Mouse (Mus musculus): ENCODE results near the gene Ubxn7. TPM values are rescaled to one million over a fixed set of nuclear protein-coding genes. Genes with fewer than 3 reads are reported as not detected.
"Not testable (repeated sequence)": the region's sequence is repeated elsewhere in the genome, so short reads cannot be mapped to it uniquely, and the experiment has no call there.

Gene Ubxn7
- polyA plus RNA-seq (2015; fragmentation: Nextera tagmentation; extraction: Ambion mirVana) = 28.5 and 29.0 TPM in 2 replicates

- H3K36me3 ChIP-seq = no peaks in the 10 kb centered on the region
- ATAC-seq (ENCODE audit: low FRiP score) = peak; percentile 97
- WGBS = under 1% methylated on average over 52 of the region's 52 CpGs
These were observed at the start of gene Ubxn7 for GRCm38 (mm10) chr16:32332040-32332555. Gene Ubxn7 (plus strand): TSS chr16:32332257.

GRCm38 (mm10) chr16:32282608-32283007, 49.4 kb upstream of the Ubxn7 start:
- Histone ChIP-seq H3K9ac (no peak overlapping the region), H3K4me1 (replicated peaks) (peaks cover 42% of the 10 kb centered on the region), H3K4me2 (no peak overlapping the region), H3K9me3 (no peaks in the 10 kb centered on the region), H3K27ac (no peak overlapping the region), H3K4me3 (no peak overlapping the region), H3K36me3 (peaks cover 45% of the 10 kb centered on the region), H3K27me3 (no peaks in the 10 kb centered on the region)
- no peak for ATAC-seq (ENCODE audit: low FRiP score)

More at GRCm38 (mm10) chr16:32332040-32332555, at the start of gene Ubxn7:
- peaks cover 22% of the 10 kb centered on the region for H3K4me1 ChIP-seq (replicated peaks)
- H3K4me2 ChIP-seq = peak within 1 kb of the TSS; percentile 68
- H3K27me3 ChIP-seq = no peaks in the 10 kb centered on the region
- peak within 1 kb of the TSS; percentile 99 for H3K9ac ChIP-seq
- peak within 1 kb of the TSS; percentile 99 for H3K4me3 ChIP-seq
- peak within 1 kb of the TSS; percentile 97 for H3K27ac ChIP-seq
- H3K9me3 ChIP-seq = no peaks in the 10 kb centered on the region

GRCm38 (mm10) chr16:32291821-32292220, 40.2 kb upstream of the Ubxn7 start:
- 95% methylated on average over 4 of the region's 4 CpGs for WGBS
- peaks cover 52% of the 10 kb centered on the region for H3K36me3 ChIP-seq
- no peak for ATAC-seq (ENCODE audit: low FRiP score)

GRCm38 (mm10) chr16:32299617-32300016, 32.4 kb upstream of the Ubxn7 start:
- ATAC-seq (ENCODE audit: low FRiP score); H3K4me1 ChIP-seq (replicated peaks); H3K4me3 ChIP-seq; H3K9ac ChIP-seq; H3K9me3 ChIP-seq; H3K27me3 ChIP-seq; H3K4me2 ChIP-seq; H3K27ac ChIP-seq: not testable (repeated sequence)
- H3K36me3 ChIP-seq = peaks cover 58% of the 10 kb centered on the region
- 95% methylated on average over 4 of the region's 4 CpGs for WGBS

More at GRCm38 (mm10) chr16:32291821-32292220, 40.2 kb upstream of the Ubxn7 start:
- H3K4me3 ChIP-seq = no peak overlapping the region
- no peaks in the 10 kb centered on the region for H3K4me1 ChIP-seq (replicated peaks)
- H3K4me2 ChIP-seq = no peak overlapping the region
- H3K27me3 ChIP-seq = no peaks in the 10 kb centered on the region
- no peak overlapping the region for H3K27ac ChIP-seq
- H3K9me3 ChIP-seq = no peaks in the 10 kb centered on the region
- H3K9ac ChIP-seq = no peak overlapping the region

GRCm38 (mm10) chr16:32303046-32303445, 29.0 kb upstream of the Ubxn7 start:
- H3K9ac ChIP-seq = no peak overlapping the region
- no peak for ATAC-seq (ENCODE audit: low FRiP score)
- 30% methylated on average over 1 of the region's 1 CpGs for WGBS
- no peaks in the 10 kb centered on the region for H3K9me3 ChIP-seq
- H3K4me1 ChIP-seq (replicated peaks) = no peaks in the 10 kb centered on the region
- H3K27me3 ChIP-seq = no peaks in the 10 kb centered on the region
- H3K4me3 ChIP-seq = no peak overlapping the region
- no peak overlapping the region for H3K27ac ChIP-seq
- peaks cover 34% of the 10 kb centered on the region for H3K36me3 ChIP-seq
- H3K4me2 ChIP-seq = no peak overlapping the region

GRCm38 (mm10) chr16:32303886-32304285, 28.2 kb upstream of the Ubxn7 start:
- Histone ChIP-seq H3K27ac (no peak overlapping the region), H3K4me3 (no peak overlapping the region), H3K36me3 (peaks cover 26% of the 10 kb centered on the region), H3K27me3 (no peaks in the 10 kb centered on the region), H3K4me1 (replicated peaks) (no peaks in the 10 kb centered on the region), H3K9me3 (no peaks in the 10 kb centered on the region), H3K4me2 (no peak overlapping the region), H3K9ac (no peak overlapping the region)
- WGBS = 98% methylated on average over 7 of the region's 7 CpGs
- no peak for ATAC-seq (ENCODE audit: low FRiP score)

GRCm38 (mm10) chr16:32311970-32312369, 20.1 kb upstream of the Ubxn7 start:
- H3K9ac ChIP-seq = no peak overlapping the region
- H3K27me3 ChIP-seq = no peaks in the 10 kb centered on the region
- peaks cover 8% of the 10 kb centered on the region; the same call in 1 of the 2 replicates for H3K4me1 ChIP-seq (replicated peaks)
- no peak for ATAC-seq (ENCODE audit: low FRiP score)
- H3K4me2 ChIP-seq = no peak overlapping the region
- 78% methylated on average over 4 of the region's 4 CpGs for WGBS
- no peaks in the 10 kb centered on the region for H3K9me3 ChIP-seq
- H3K4me3 ChIP-seq = no peak overlapping the region
- H3K36me3 ChIP-seq = no peaks in the 10 kb centered on the region
- no peak overlapping the region for H3K27ac ChIP-seq

GRCm38 (mm10) chr16:32312386-32312785, 19.7 kb upstream of the Ubxn7 start:
- Histone ChIP-seq H3K27me3 (no peaks in the 10 kb centered on the region), H3K9ac (no peak overlapping the region), H3K27ac (no peak overlapping the region), H3K4me3 (no peak overlapping the region), H3K36me3 (no peaks in the 10 kb centered on the region), H3K9me3 (no peaks in the 10 kb centered on the region), H3K4me2 (no peak overlapping the region), H3K4me1 (replicated peaks) (peaks cover 8% of the 10 kb centered on the region; the same call in 1 of the 2 replicates)
- ATAC-seq (ENCODE audit: low FRiP score) = no peak
- 54% methylated on average over 5 of the region's 5 CpGs for WGBS

- H3K27ac ChIP-seq = peak overlapping the region; percentile 18; the same call in 1 of the 2 replicates
- H3K36me3 ChIP-seq = no peaks in the 10 kb centered on the region
- no peak overlapping the region for H3K9ac ChIP-seq
- no peak overlapping the region for H3K4me3 ChIP-seq
- no peaks in the 10 kb centered on the region for H3K9me3 ChIP-seq
- ATAC-seq (ENCODE audit: low FRiP score) = no peak
- WGBS = 63% methylated on average over 4 of the region's 4 CpGs
- peaks cover 8% of the 10 kb centered on the region; the same call in 1 of the 2 replicates for H3K4me1 ChIP-seq (replicated peaks)
- H3K4me2 ChIP-seq = no peak overlapping the region
- no peaks in the 10 kb centered on the region for H3K27me3 ChIP-seq
These were observed 19.2 kb upstream of the Ubxn7 start for GRCm38 (mm10) chr16:32312859-32313258.

- Histone ChIP-seq H3K9ac (no peak overlapping the region), H3K4me2 (no peak overlapping the region), H3K4me1 (replicated peaks) (peaks cover 8% of the 10 kb centered on the region; the same call in 1 of the 2 replicates), H3K9me3 (no peaks in the 10 kb centered on the region), H3K36me3 (no peaks in the 10 kb centered on the region), H3K27ac (no peak overlapping the region), H3K4me3 (no peak overlapping the region), H3K27me3 (no peaks in the 10 kb centered on the region)
- WGBS = 73% methylated on average over 2 of the region's 2 CpGs
- no peak for ATAC-seq (ENCODE audit: low FRiP score)
These were observed 15.5 kb upstream of the Ubxn7 start for GRCm38 (mm10) chr16:32316601-32317000.

GRCm38 (mm10) chr16:32323953-32324352, 8.1 kb upstream of the Ubxn7 start:
- no peak overlapping the region for H3K4me3 ChIP-seq
- WGBS = 42% methylated on average over 7 of the region's 7 CpGs
- no peak overlapping the region for H3K9ac ChIP-seq
- no peak overlapping the region for H3K4me2 ChIP-seq
- no peak for ATAC-seq (ENCODE audit: low FRiP score)
- H3K36me3 ChIP-seq = no peaks in the 10 kb centered on the region
- no peaks in the 10 kb centered on the region for H3K4me1 ChIP-seq (replicated peaks)
- no peaks in the 10 kb centered on the region for H3K9me3 ChIP-seq
- H3K27ac ChIP-seq = no peak overlapping the region
- H3K27me3 ChIP-seq = no peaks in the 10 kb centered on the region

- peaks cover 22% of the 10 kb centered on the region for H3K4me1 ChIP-seq (replicated peaks)
- peak overlapping the region; percentile 48; the same call in 1 of the 2 replicates for H3K27ac ChIP-seq
- ATAC-seq (ENCODE audit: low FRiP score) = no peak
- H3K27me3 ChIP-seq = no peaks in the 10 kb centered on the region
- 64% methylated on average over 9 of the region's 9 CpGs for WGBS
- no peak overlapping the region for H3K9ac ChIP-seq
- H3K4me3 ChIP-seq = peak overlapping the region; percentile 99
- no peaks in the 10 kb centered on the region for H3K36me3 ChIP-seq
- H3K4me2 ChIP-seq = peak overlapping the region; percentile 50
- no peaks in the 10 kb centered on the region for H3K9me3 ChIP-seq
These were observed 984 bp upstream of the Ubxn7 start for GRCm38 (mm10) chr16:32330876-32331670.
